Mouse (Mus musculus) stomach, postnatal 0 days (tissue): ENCODE results near the gene Trpm4.

Experiments used
- CTCF ChIP-seq: IDR thresholded peaks from 2 replicates; pipeline ENCODE4 v1.5.1; 2016; ENCODE audit warnings: antibody characterized with exemption, low read depth, mild to moderate bottlenecking, moderate library complexity
- EP300 ChIP-seq: optimal IDR thresholded peaks from 2 replicates; pipeline ENCODE3; 2016; ENCODE audit warnings: antibody characterized with exemption

- TF ChIP-seq CTCF (no peak), EP300 (no peak)
These were observed 19.5 kb upstream of the Trpm4 start for GRCm38 (mm10) chr7:45353041-45353440.
